Mouse (Mus musculus): ENCODE data around the gene Blnk.

DNA sequence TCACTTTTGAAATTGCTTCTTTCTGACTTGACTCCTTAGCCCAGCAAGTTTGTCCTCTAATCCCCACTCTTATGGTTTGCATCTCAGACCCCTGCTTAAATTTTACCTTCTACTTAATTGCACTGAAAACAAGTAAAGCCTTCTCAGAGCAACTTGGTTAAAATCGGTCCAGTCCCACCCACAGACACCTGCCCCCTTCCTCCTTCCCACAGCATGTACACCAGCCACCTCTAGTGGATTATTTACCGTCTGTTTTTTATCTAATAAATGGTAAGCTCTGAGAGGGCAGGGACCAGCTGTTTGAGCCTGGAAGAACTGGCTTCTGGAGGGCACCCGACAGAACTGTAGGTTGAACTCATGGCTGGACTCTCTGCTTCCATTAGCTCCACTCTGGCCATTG is 26.2 kb upstream of the Blnk start:
- TF ChIP-seq CTCF (IDR thresholded peaks at IDR 0.05; ENCODE audit: low read depth) (no peak), EP300 (IDR thresholded peaks at IDR 0.05; ENCODE audit: low read depth) (no peak)
